Mouse (Mus musculus): ENCODE results near the gene Hmgcs1.
"Not testable (repeated sequence)": the region's sequence is repeated elsewhere in the genome, so short reads cannot be mapped to it uniquely, and the experiment has no call there.

The Hmgcs1 gene

GRCm38 (mm10) chr13:119706278-119706880, 16.2 kb downstream of the Hmgcs1 start:
- not testable (repeated sequence) for DNase-seq (ENCODE audit: low read depth, low spot score)

GRCm38 (mm10) chr13:119706953-119707352, 16.8 kb downstream of the Hmgcs1 start:
- no peak for DNase-seq (ENCODE audit: low read depth, low spot score)

- DNase-seq (ENCODE audit: low read depth, low spot score), result no peak
These were observed 17.7 kb downstream of the Hmgcs1 start for GRCm38 (mm10) chr13:119707906-119708305.

GRCm38 (mm10) chr13:119708941-119709340, 18.8 kb downstream of the Hmgcs1 start:
- DNase-seq (ENCODE audit: low read depth, low spot score), result no peak

GRCm38 (mm10) chr13:119709388-119710267, 19.4 kb downstream of the Hmgcs1 start:
- no peak for DNase-seq (ENCODE audit: low read depth, low spot score)

- DNase-seq (ENCODE audit: low read depth, low spot score), result no peak
These were observed 20.1 kb downstream of the Hmgcs1 start for GRCm38 (mm10) chr13:119710268-119710610.

- DNase-seq (ENCODE audit: low read depth, low spot score), result no peak
These were observed 22.3 kb downstream of the Hmgcs1 start for GRCm38 (mm10) chr13:119712463-119712862.

- DNase-seq (ENCODE audit: low read depth, low spot score), result no peak
These were observed 23.1 kb downstream of the Hmgcs1 start for GRCm38 (mm10) chr13:119713107-119713787.

- no peak for DNase-seq (ENCODE audit: low read depth, low spot score)
These were observed 23.6 kb downstream of the Hmgcs1 start for GRCm38 (mm10) chr13:119713821-119714220.

- no peak for DNase-seq (ENCODE audit: low read depth, low spot score)
These were observed 25.9 kb downstream of the Hmgcs1 start for GRCm38 (mm10) chr13:119716105-119716504.

GRCm38 (mm10) chr13:119722447-119722846, 32.3 kb downstream of the Hmgcs1 start:
- DNase-seq (ENCODE audit: low read depth, low spot score), result no peak

GRCm38 (mm10) chr13:119723368-119723767, 33.2 kb downstream of the Hmgcs1 start:
- DNase-seq (ENCODE audit: low read depth, low spot score), result no peak

- DNase-seq (ENCODE audit: low read depth, low spot score), result peak; percentile 7
These were observed 34.4 kb downstream of the Hmgcs1 start for GRCm38 (mm10) chr13:119724541-119724940.

- no peak for DNase-seq (ENCODE audit: low read depth, low spot score)
These were observed 37.6 kb downstream of the Hmgcs1 start for GRCm38 (mm10) chr13:119727608-119728387.

- DNase-seq (ENCODE audit: low read depth, low spot score), result no peak
These were observed 39.2 kb downstream of the Hmgcs1 start for GRCm38 (mm10) chr13:119729406-119729805.

GRCm38 (mm10) chr13:119731448-119731847, 41.3 kb downstream of the Hmgcs1 start:
- DNase-seq (ENCODE audit: low read depth, low spot score), result no peak

- DNase-seq (ENCODE audit: low read depth, low spot score), result no peak
These were observed 51.4 kb downstream of the Hmgcs1 start for GRCm38 (mm10) chr13:119741390-119742237.

GRCm38 (mm10) chr13:119742711-119743415, 52.7 kb downstream of the Hmgcs1 start:
- DNase-seq (ENCODE audit: low read depth, low spot score), result no peak

GRCm38 (mm10) chr13:119743470-119743869, 53.3 kb downstream of the Hmgcs1 start:
- no peak for DNase-seq (ENCODE audit: low read depth, low spot score)

- DNase-seq (ENCODE audit: low read depth, low spot score), result no peak
These were observed 56.8 kb downstream of the Hmgcs1 start for GRCm38 (mm10) chr13:119746930-119747329.
